Mouse (Mus musculus) adrenal gland, postnatal 10 days (tissue): ENCODE measurements around the gene E030018B13Rik. TPM values are rescaled to one million over a fixed set of nuclear protein-coding genes. Genes with fewer than 3 reads are reported as not detected.

Source experiments
- DNase-seq: peaks from one replicate; pipeline ENCODE4 v3.0.0; 2021; ENCODE audit warnings: mixed read lengths
- total RNA-seq, 2 experiments: library from RNA; stranded (reverse); gene quantifications; 2 replicates each; pipeline ENCODE4 v1.2.3; 2021

Gene E030018B13Rik
- total RNA-seq, 2 experiments from 2014 or later: not detected

GRCm38 (mm10) chr7:63965635-63966418, 49.2 kb downstream of the E030018B13Rik start:
- no peak for DNase-seq

DNA sequence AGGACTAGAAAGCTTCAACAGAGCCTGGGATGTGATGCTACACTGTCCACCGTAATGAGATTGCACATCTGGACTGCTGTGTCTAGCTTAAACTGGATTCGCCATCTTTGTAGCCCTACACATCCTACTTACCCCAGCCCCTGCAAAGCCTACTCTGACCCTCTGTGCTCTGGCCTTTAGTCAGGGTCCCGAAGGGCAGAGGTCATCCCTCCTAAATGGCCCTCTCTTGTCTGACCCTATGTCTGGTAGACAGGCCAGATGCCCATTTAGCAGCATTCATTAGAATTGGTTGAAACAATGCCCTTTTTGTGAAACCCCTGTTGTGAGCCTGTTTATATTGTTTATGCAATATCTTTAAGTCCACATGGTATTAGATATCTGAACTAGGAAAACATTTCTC, 53.3 kb downstream of the E030018B13Rik start:
- no peak for DNase-seq

Other genes starting within 250 kb of the E030018B13Rik start
- 10 to 100 TPM; 65.9 to 80.6 TPM for gene Klf13, start 22.1 kb downstream of the E030018B13Rik start, total RNA-seq
- under 1 TPM; 0.12 to 0.67 TPM for gene Trpm1, start 237.0 kb downstream of the E030018B13Rik start, total RNA-seq